Mouse (Mus musculus) lung, postnatal 10 days (tissue): ENCODE measurements around the gene Emc7.

Source experiments
- DNase-seq: peaks from one replicate; pipeline ENCODE4 v3.0.0; 2021

Gene Emc7

GRCm38 (mm10) chr2:112480669-112481068 lies 25.9 kb downstream of the Emc7 start, which contains the start of gene Chrm5:
Gene Chrm5, minus strand, starts transcription at chr2:112480769.
- no peak for DNase-seq

GRCm38 (mm10) chr2:112481564-112481963 lies 26.8 kb downstream of the Emc7 start:
- DNase-seq: peak; percentile 61

- no peak for DNase-seq
Observed at GRCm38 (mm10) chr2:112482533-112483333, 27.9 kb downstream of the Emc7 start.

- no peak for DNase-seq
Observed at GRCm38 (mm10) chr2:112483334-112483651, 28.5 kb downstream of the Emc7 start.

GRCm38 (mm10) chr2:112484886-112485285 lies 30.1 kb downstream of the Emc7 start:
- peak; percentile 38 for DNase-seq

GRCm38 (mm10) chr2:112490483-112491196 lies 35.8 kb downstream of the Emc7 start:
- no peak for DNase-seq

GRCm38 (mm10) chr2:112491629-112492028 lies 36.8 kb downstream of the Emc7 start:
- no peak for DNase-seq

GRCm38 (mm10) chr2:112492431-112492855 lies 37.6 kb downstream of the Emc7 start:
- no peak for DNase-seq

- peak; percentile 86 for DNase-seq
Observed at GRCm38 (mm10) chr2:112492856-112493538, 38.2 kb downstream of the Emc7 start, which contains the start of gene Aven. Gene Aven, plus strand, starts transcription at chr2:112492964.

- DNase-seq: no peak
Observed at GRCm38 (mm10) chr2:112493539-112494260, 38.9 kb downstream of the Emc7 start.

GRCm38 (mm10) chr2:112497851-112498250 lies 43.1 kb downstream of the Emc7 start:
- DNase-seq: no peak

GRCm38 (mm10) chr2:112501209-112501608 lies 46.4 kb downstream of the Emc7 start:
- DNase-seq: peak; percentile 85

GRCm38 (mm10) chr2:112503978-112504377 lies 49.2 kb downstream of the Emc7 start:
- DNase-seq: no peak

- no peak for DNase-seq
Observed at GRCm38 (mm10) chr2:112506841-112507435, 52.1 kb downstream of the Emc7 start.

- no peak for DNase-seq
Observed at GRCm38 (mm10) chr2:112507444-112507843, 52.6 kb downstream of the Emc7 start.

- DNase-seq: no peak
Observed at GRCm38 (mm10) chr2:112510140-112510539, 55.3 kb downstream of the Emc7 start.

- DNase-seq: no peak
Observed at GRCm38 (mm10) chr2:112513036-112513435, 58.2 kb downstream of the Emc7 start.

- no peak for DNase-seq
Observed at GRCm38 (mm10) chr2:112516728-112517127, 61.9 kb downstream of the Emc7 start.

GRCm38 (mm10) chr2:112517218-112517617 lies 62.4 kb downstream of the Emc7 start:
- no peak for DNase-seq

GRCm38 (mm10) chr2:112518541-112518940 lies 63.7 kb downstream of the Emc7 start:
- DNase-seq: no peak

- DNase-seq: no peak
Observed at GRCm38 (mm10) chr2:112520526-112521482, 66.0 kb downstream of the Emc7 start.
